Mouse (Mus musculus) stomach, embryonic 14.5 days (tissue): ENCODE measurements at regions not wholly inside any gene's neighbourhood (a gene's known extent, or its start where the extent isn't known, plus 50 kb on each side); places are given as distances from the start of the nearest gene placed in this dataset.

Experiments used
- ATAC-seq: fragments of 200-750 bp; cut with Nextera tagmentation; 2 replicates; pipeline ENCODE4 v1.8.0; 2017; ENCODE audit warnings: low read depth, moderate TSS enrichment; ENCODE audit not compliant: insufficient number of reproducible peaks, insufficient read depth, low FRiP score
- H3K27ac ChIP-seq: fragments of 300-500 bp; sonication (generic); 2 replicates; pipeline ENCODE4 v1.5.1; 2014; ENCODE audit warnings: mild to moderate bottlenecking, low read length, moderate library complexity, mixed read lengths
- H3K27me3 ChIP-seq: fragments of 300-500 bp; sonication (generic); 2 replicates; pipeline ENCODE4 v1.6.1; 2014; ENCODE audit warnings: low read length, control low read depth, mixed read lengths; ENCODE audit not compliant: control insufficient read depth, insufficient read depth
- H3K36me3 ChIP-seq: fragments of 300-500 bp; sonication (generic); 2 replicates; pipeline ENCODE4 v1.6.1; 2014; ENCODE audit warnings: mild to moderate bottlenecking, control low read depth, low read length, moderate library complexity, mixed read lengths; ENCODE audit not compliant: control insufficient read depth, insufficient read depth
- H3K4me1 ChIP-seq: fragments of 300-500 bp; sonication (generic); 2 replicates; pipeline ENCODE4 v1.6.1; 2014; ENCODE audit warnings: low read length, control low read depth, mixed read lengths; ENCODE audit not compliant: control insufficient read depth, insufficient read depth
- H3K4me2 ChIP-seq: fragments of 300-500 bp; sonication (generic); replicated peaks from 2 replicates; pipeline ENCODE4 v1.6.1; 2014; ENCODE audit warnings: low read depth, low read length, control low read depth
- H3K4me3 ChIP-seq: fragments of 300-500 bp; sonication (generic); 2 replicates; pipeline ENCODE4 v1.5.1; 2014; ENCODE audit warnings: low read depth, low read length, control low read depth
- H3K9ac ChIP-seq: fragments of 300-500 bp; sonication (generic); replicated peaks from 2 replicates; pipeline ENCODE4 v1.6.1; 2014; ENCODE audit warnings: low read depth, mild to moderate bottlenecking, control low read depth, low read length, moderate library complexity, mixed read lengths
- H3K9me3 ChIP-seq: fragments of 300-500 bp; sonication (generic); 2 replicates; pipeline ENCODE4 v1.6.1; 2016; ENCODE audit warnings: low read depth, low read length, control low read depth; ENCODE audit not compliant: control insufficient read depth
- WGBS: fragments of 180-500 bp; shearing (Covaris S2); extraction: QIAGEN DNeasy Blood & Tissue Kit; methylation state at CpG from one replicate; pipeline ENCODE4 v1.1.7; 2014; 5-methylcytosine and 5-hydroxymethylcytosine counted together

- no peak overlapping the region for H3K27ac ChIP-seq
- H3K27me3 ChIP-seq = no peaks in the 10 kb centered on the region
- H3K36me3 ChIP-seq = no peaks in the 10 kb centered on the region
- no peak overlapping the region for H3K9ac ChIP-seq
- no peak overlapping the region for H3K4me2 ChIP-seq
- ATAC-seq = no peak
- WGBS = 56% methylated on average over 15 of the region's 15 CpGs
- H3K9me3 ChIP-seq = no peaks in the 10 kb centered on the region
- H3K4me1 ChIP-seq = no peaks in the 10 kb centered on the region
- H3K4me3 ChIP-seq = no peak overlapping the region
Observed at GRCm38 (mm10) chr2:172132623-172133332, 89.5 kb upstream of the Cbln4 start.

GRCm38 (mm10) chr2:172140080-172140479, 96.8 kb upstream of the Cbln4 start:
- H3K36me3 ChIP-seq = no peaks in the 10 kb centered on the region
- H3K4me3 ChIP-seq = no peak overlapping the region
- H3K9me3 ChIP-seq = no peaks in the 10 kb centered on the region; the same call in 1 of the 2 replicates
- H3K27ac ChIP-seq = no peak overlapping the region
- no peak for ATAC-seq
- H3K9ac ChIP-seq = no peak overlapping the region
- WGBS = 50% methylated on average over 6 of the region's 6 CpGs
- H3K4me1 ChIP-seq = 0 out of 2 replicates have a peak, but pooled peaks cover 3% of the 10 kb centered on the region
- no peak overlapping the region for H3K4me2 ChIP-seq
- H3K27me3 ChIP-seq = no peaks in the 10 kb centered on the region

GRCm38 (mm10) chr2:172143269-172143668, 100.0 kb upstream of the Cbln4 start:
- WGBS = 28% methylated on average over 9 of the region's 9 CpGs
- no peak overlapping the region for H3K4me2 ChIP-seq
- H3K36me3 ChIP-seq = no peaks in the 10 kb centered on the region
- H3K9ac ChIP-seq = no peak overlapping the region
- no peak overlapping the region for H3K4me3 ChIP-seq
- no peaks in the 10 kb centered on the region; the same call in 1 of the 2 replicates for H3K9me3 ChIP-seq
- no peak for ATAC-seq
- no peaks in the 10 kb centered on the region for H3K27me3 ChIP-seq
- 0 out of 2 replicates have a peak, but pooled peaks cover 3% of the 10 kb centered on the region for H3K4me1 ChIP-seq
- no peak overlapping the region for H3K27ac ChIP-seq

- H3K9me3 ChIP-seq = 0 out of 2 replicates have a peak, but pooled peaks cover 3% of the 10 kb centered on the region
- WGBS = 76% methylated on average over 4 of the region's 4 CpGs
- H3K27me3 ChIP-seq = no peaks in the 10 kb centered on the region
- H3K4me3 ChIP-seq = no peak overlapping the region
- H3K27ac ChIP-seq = no peak overlapping the region
- ATAC-seq = no peak
- H3K36me3 ChIP-seq = no peaks in the 10 kb centered on the region
- no peak overlapping the region for H3K4me2 ChIP-seq
- H3K4me1 ChIP-seq = no peaks in the 10 kb centered on the region
- no peak overlapping the region for H3K9ac ChIP-seq
Observed at GRCm38 (mm10) chr2:172148736-172149135, 99.6 kb upstream of the Mc3r start.

GRCm38 (mm10) chr2:172149734-172150133, 98.6 kb upstream of the Mc3r start:
- Histone ChIP-seq H3K36me3 (no peaks in the 10 kb centered on the region), H3K27me3 (no peaks in the 10 kb centered on the region), H3K9me3 (0 out of 2 replicates have a peak, but pooled peaks cover 3% of the 10 kb centered on the region), H3K4me2 (no peak overlapping the region), H3K4me3 (no peak overlapping the region), H3K27ac (no peak overlapping the region), H3K9ac (no peak overlapping the region), H3K4me1 (no peaks in the 10 kb centered on the region)
- WGBS = 73% methylated on average over 4 of the region's 4 CpGs
- ATAC-seq = no peak

- Histone ChIP-seq H3K27me3 (no peaks in the 10 kb centered on the region), H3K4me2 (no peak overlapping the region), H3K9me3 (0 out of 2 replicates have a peak, but pooled peaks cover 3% of the 10 kb centered on the region), H3K27ac (no peak overlapping the region), H3K4me3 (no peak overlapping the region), H3K4me1 (no peaks in the 10 kb centered on the region), H3K9ac (no peak overlapping the region), H3K36me3 (no peaks in the 10 kb centered on the region)
- no peak for ATAC-seq
- 60% methylated on average over 1 of the region's 1 CpGs for WGBS
Observed at GRCm38 (mm10) chr2:172150898-172151297, 97.4 kb upstream of the Mc3r start.

- no peaks in the 10 kb centered on the region for H3K9me3 ChIP-seq
- H3K4me2 ChIP-seq = no peak overlapping the region
- H3K4me3 ChIP-seq = no peak overlapping the region
- H3K27me3 ChIP-seq = no peaks in the 10 kb centered on the region
- no peaks in the 10 kb centered on the region for H3K36me3 ChIP-seq
- H3K27ac ChIP-seq = no peak overlapping the region
- H3K9ac ChIP-seq = no peak overlapping the region
- no peak for ATAC-seq
- 87% methylated on average over 16 of the region's 16 CpGs for WGBS
- no peaks in the 10 kb centered on the region for H3K4me1 ChIP-seq
Observed at GRCm38 (mm10) chr2:172159909-172160308, 88.4 kb upstream of the Mc3r start.

- H3K27ac ChIP-seq = no peak overlapping the region
- no peaks in the 10 kb centered on the region for H3K27me3 ChIP-seq
- H3K9ac ChIP-seq = no peak overlapping the region
- no peaks in the 10 kb centered on the region for H3K9me3 ChIP-seq
- no peaks in the 10 kb centered on the region for H3K4me1 ChIP-seq
- H3K4me2 ChIP-seq = no peak overlapping the region
- no peak overlapping the region for H3K4me3 ChIP-seq
- no peak for ATAC-seq
- H3K36me3 ChIP-seq = no peaks in the 10 kb centered on the region
- 88% methylated on average over 10 of the region's 10 CpGs for WGBS
Observed at GRCm38 (mm10) chr2:172177371-172177770, 70.9 kb upstream of the Mc3r start.

GRCm38 (mm10) chr2:172179301-172179700, 69.0 kb upstream of the Mc3r start:
- no peak overlapping the region for H3K4me2 ChIP-seq
- no peaks in the 10 kb centered on the region for H3K36me3 ChIP-seq
- no peak overlapping the region for H3K27ac ChIP-seq
- H3K9me3 ChIP-seq = no peaks in the 10 kb centered on the region
- no peaks in the 10 kb centered on the region for H3K4me1 ChIP-seq
- no peak for ATAC-seq
- no peak overlapping the region for H3K4me3 ChIP-seq
- H3K27me3 ChIP-seq = no peaks in the 10 kb centered on the region
- 66% methylated on average over 4 of the region's 4 CpGs for WGBS
- no peak overlapping the region for H3K9ac ChIP-seq
